Mouse (Mus musculus) embryonic stem cell, embryonic (primary cell): ENCODE results near the gene Rnf169.

Experiments used
- CTCF ChIA-PET, 4 experiments: fragments of 300-600 bp in 2 of 4; fragments of 350-600 bp in 2 of 4; sonication (Branson Sonifier 250); formaldehyde crosslinking; loops; one replicate each; lab custom pipeline; 2022; ENCODE audit warnings: inconsistent platforms in 2 of 4; lab: Charles Lee
- POLR2A ChIA-PET, 4 experiments: fragments of 300-600 bp in 2 of 4; fragments of 350-600 bp in 2 of 4; sonication (Branson Sonifier 250); formaldehyde crosslinking; loops; one replicate each; lab custom pipeline; 2022; ENCODE audit warnings: antibody characterized with exemption in 4 of 4, inconsistent platforms in 1 of 4; lab: Charles Lee

Gene Rnf169

GRCm38 (mm10) chr7:99940669-99941068 lies 39.6 kb downstream of the Rnf169 start:
- POLR2A ChIA-PET = interaction anchor here in 1 of 4 experiments (0.9 kb wide), 1 partner anchor 9 kb away, joined by 4 read pairs; no protein-coding TSS in a partner anchor
- CTCF ChIA-PET = no interaction called here

DNA sequence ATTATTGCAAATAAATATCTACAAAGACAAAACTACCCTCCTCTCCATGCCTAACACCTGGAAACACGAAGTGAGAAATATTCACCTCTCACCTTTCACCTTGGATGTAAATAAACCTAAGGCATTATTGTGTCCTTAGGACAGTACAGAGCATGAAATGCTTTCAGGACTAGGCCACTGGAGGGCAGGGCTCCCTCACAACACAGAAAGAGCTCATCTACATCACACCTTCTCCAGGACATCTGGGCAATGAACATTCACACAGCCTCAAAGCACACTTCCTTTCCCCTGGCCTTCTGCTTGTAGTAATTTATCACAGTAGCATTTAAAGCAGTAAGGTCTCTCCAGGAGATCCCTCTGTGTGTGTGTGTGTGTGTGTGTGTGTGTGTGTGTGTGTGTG lies 44.5 kb downstream of the Rnf169 start:
- CTCF ChIA-PET = interaction anchor here in 1 of 4 experiments (0.6 to 1.2 kb wide), 4 partner anchors 30 to 187 kb away, joined by 3 to 5 read pairs (median 4); no protein-coding TSS in a partner anchor
- POLR2A ChIA-PET = interaction anchor here in 2 of 4 experiments (0.7 to 1.3 kb wide), 6 partner anchors 8 to 44 kb away, joined by 3 to 6 read pairs (median 4); partner anchors contain the start of gene Rnf169 (in 2 of the 2)

DNA sequence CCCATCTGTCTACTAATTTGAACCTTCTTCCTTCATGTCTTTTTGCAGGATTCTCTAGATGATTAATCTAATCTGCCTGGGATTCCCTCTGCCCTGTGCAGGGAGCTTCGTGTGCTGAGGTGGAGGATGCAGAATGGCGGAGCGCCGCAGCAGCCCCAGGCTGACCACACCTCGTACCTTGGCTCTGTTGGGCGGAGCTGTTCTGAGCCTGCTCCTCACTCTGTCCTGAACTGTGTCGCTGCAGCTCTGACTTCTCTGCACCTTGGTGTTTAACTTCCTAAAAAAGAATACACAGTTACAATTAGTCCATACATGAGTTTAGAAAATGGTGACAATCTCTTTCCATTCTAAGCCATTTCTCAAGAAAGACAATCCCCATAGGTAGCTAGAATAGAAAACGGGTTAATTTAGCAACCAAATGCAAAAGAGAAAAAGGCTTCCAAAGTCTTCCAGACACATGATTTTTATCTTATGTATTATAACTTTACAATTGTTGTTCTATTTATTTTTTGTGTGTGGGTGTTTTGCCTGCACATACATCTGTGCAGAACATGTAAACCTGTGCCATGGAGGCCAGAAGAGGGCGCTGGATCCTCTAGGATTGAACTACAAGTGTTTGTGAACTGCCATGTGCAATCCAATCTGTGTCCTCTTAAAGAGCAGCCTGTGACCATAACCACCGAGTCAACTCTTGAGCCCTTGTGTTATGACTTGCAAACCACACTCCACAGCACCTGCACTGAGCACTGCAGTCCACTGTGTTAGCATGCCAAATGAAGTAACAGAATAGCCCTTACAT lies 53.1 kb downstream of the Rnf169 start:
- CTCF ChIA-PET = interaction anchor here in 3 of 4 experiments (0.8 to 3.0 kb wide), 11 partner anchors 9 to 77 kb away, joined by 3 to 16 read pairs (median 5); partner anchors contain the start of gene Rnf169 (in 2 of the 3)

GRCm38 (mm10) chr7:99920416-99920815 lies 59.8 kb downstream of the Rnf169 start:
- POLR2A ChIA-PET = interaction anchor here in 2 of 4 experiments (0.6 to 1.5 kb wide), 5 partner anchors 8 to 90 kb away, joined by 3 to 4 read pairs (median 3); no protein-coding TSS in a partner anchor
- CTCF ChIA-PET = interaction anchor here in 2 of 4 experiments (0.5 to 1.5 kb wide), 4 partner anchors 44 to 221 kb away, joined by 3 to 4 read pairs (median 4); no protein-coding TSS in a partner anchor

More for the DNA sequence above, 53.1 kb downstream of the Rnf169 start:
- POLR2A ChIA-PET = interaction anchor here in 3 of 4 experiments (0.6 to 1.7 kb wide), 8 partner anchors 44 to 1235 kb away, joined by 3 to 7 read pairs (median 4); partner anchors contain the start of gene Rnf169 (in 2 of the 3)

DNA sequence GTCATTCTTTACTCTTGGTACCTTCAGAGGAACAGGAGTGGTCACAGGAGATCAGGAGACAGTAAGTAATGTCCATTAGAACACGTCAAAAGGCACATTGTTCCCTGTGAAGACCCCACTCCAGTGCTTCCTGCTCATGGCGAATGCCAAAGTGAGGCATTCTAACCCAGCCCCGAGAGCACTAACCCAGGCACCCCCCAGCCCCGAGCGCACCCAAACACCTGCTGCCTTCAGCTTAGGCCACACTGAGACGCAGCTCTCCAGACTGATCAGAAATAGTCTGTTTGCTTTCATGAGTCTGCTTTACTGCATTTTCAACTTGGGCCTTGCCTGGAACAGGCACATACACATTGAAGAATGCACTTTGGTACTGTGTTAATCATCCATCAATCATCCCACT lies 60.3 kb downstream of the Rnf169 start:
- POLR2A ChIA-PET = interaction anchor here in 1 of 4 experiments (1.3 to 1.5 kb wide), 3 partner anchors 8 to 42 kb away, joined by 3 to 4 read pairs (median 3); no protein-coding TSS in a partner anchor
- CTCF ChIA-PET = interaction anchor here in 2 of 4 experiments (0.5 to 1.5 kb wide), 3 partner anchors 43 to 220 kb away, joined by 3 to 4 read pairs (median 3); no protein-coding TSS in a partner anchor

GRCm38 (mm10) chr7:99919164-99919563 lies 61.1 kb downstream of the Rnf169 start:
- ChIA-PET POLR2A (interaction anchor here in 2 of 4 experiments (0.6 to 0.9 kb wide), 3 partner anchors 16 to 336 kb away, joined by 3 read pairs; no protein-coding TSS in a partner anchor), CTCF (interaction anchor here in 1 of 4 experiments (3.4 kb wide), 1 partner anchor 9 kb away, joined by 16 read pairs; no protein-coding TSS in a partner anchor)

- CTCF ChIA-PET = interaction anchor here (0.7 to 3.4 kb wide), 24 partner anchors 8 to 491 kb away, joined by 3 to 16 read pairs (median 4); partner anchors contain the start of gene Rnf169 (in 1 of the 4)
- POLR2A ChIA-PET = interaction anchor here in 2 of 4 experiments (0.7 to 1.6 kb wide), 6 partner anchors 13 to 417 kb away, joined by 3 to 5 read pairs (median 4); partner anchors contain the start of gene Pold3 (in 1 of the 2)
Observed at GRCm38 (mm10) chr7:99917320-99917844, 62.9 kb downstream of the Rnf169 start.

DNA sequence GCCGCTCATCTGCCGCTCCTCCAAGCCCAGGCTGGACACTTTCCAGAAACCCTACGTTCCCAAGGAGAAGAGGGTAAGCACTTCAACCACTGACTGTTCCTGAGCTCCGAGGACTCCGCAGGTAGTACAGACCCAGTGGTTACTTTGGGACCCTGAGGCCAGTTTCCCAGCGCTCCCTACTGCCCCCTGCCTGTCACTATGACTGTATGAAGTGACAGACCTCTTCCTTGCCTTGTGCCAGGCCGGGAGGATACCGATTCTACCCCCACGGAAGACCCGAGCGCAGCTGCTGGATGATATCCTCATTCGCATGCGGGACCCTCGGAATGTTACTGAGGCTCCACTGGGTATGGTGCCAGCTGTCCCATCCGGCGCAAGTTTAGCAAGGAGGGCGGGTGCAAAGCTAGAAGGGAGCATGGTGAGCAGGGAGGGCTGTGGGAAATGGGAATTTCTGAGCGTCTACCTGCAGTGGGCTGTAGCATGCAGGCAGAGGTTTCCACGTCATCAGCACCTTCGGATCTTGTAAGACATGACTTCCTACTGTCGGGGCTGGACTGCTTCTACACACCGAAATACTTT lies 63.4 kb downstream of the Rnf169 start:
- CTCF ChIA-PET = interaction anchor here (0.5 to 3.4 kb wide), 37 partner anchors 8 to 491 kb away, joined by 3 to 16 read pairs (median 3); partner anchors contain the start of gene Rnf169 (in 1 of the 4)
- POLR2A ChIA-PET = interaction anchor here in 3 of 4 experiments (0.7 to 1.6 kb wide), 12 partner anchors 9 to 433 kb away, joined by 3 to 6 read pairs (median 4); partner anchors contain the start of genes Pold3 (in 1 of the 3), Rnf169 (in 1 of the 3) and Rps3 (in 1 of the 3)

DNA sequence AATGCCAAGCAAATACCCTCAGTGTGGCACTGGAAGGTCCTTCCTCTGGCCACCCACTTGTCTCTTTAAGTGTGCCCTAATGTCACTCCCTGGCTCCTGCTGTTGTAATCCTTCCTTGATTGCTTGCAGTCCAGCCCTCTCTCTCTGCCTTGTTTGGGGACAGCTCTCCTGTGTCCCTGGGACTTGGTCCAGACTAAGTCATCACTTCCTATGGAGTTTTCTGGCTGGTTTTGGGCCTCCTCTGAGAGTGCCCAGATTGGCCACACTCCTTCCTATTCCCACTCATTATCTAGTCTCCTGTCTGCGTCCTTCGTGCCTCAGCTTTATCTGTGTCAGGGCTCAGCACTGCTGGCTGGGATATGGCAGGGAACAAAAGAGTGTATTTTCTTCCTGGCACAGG lies 64.7 kb downstream of the Rnf169 start:
- ChIA-PET CTCF (interaction anchor here in 2 of 4 experiments (1.3 to 2.2 kb wide), 2 partner anchors 102 to 290 kb away, joined by 3 to 6 read pairs; no protein-coding TSS in a partner anchor), POLR2A (interaction anchor here in 2 of 4 experiments (0.5 to 1.3 kb wide), 3 partner anchors 9 to 555 kb away, joined by 3 read pairs; no protein-coding TSS in a partner anchor)

GRCm38 (mm10) chr7:99914316-99914715 lies 65.9 kb downstream of the Rnf169 start:
- POLR2A ChIA-PET = interaction anchor here in 1 of 4 experiments (0.6 to 1.0 kb wide), 2 partner anchors 10 to 599 kb away, joined by 3 to 5 read pairs; no protein-coding TSS in a partner anchor
- CTCF ChIA-PET = no interaction called here

DNA sequence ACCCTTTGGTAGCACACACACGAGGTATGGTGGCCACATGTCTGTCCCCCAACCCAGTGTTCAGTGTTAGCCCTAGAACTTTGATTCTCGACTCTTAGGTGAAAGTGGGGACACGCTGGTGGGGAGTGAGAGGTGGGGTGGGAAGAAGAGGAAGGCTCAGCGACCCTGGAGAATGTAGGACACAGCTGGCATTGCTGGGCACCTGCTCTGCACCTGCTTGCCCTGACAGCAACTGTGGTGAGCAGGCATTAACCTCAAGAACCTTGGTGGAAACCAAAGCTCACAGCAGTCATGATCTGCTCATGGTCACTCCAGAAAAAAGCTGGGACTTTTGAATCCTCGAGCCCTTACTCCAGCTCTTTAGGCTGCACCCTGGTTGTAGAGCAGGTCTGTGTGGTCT lies 69.2 kb downstream of the Rnf169 start:
- CTCF ChIA-PET = interaction anchor here in 3 of 4 experiments (0.6 to 1.2 kb wide), 4 partner anchors 9 to 411 kb away, joined by 3 to 4 read pairs (median 4); no protein-coding TSS in a partner anchor
- POLR2A ChIA-PET = interaction anchor here in 1 of 4 experiments (1.3 to 1.6 kb wide), 2 partner anchors 16 to 248 kb away, joined by 3 to 4 read pairs; partner anchors contain the start of gene Lipt2

GRCm38 (mm10) chr7:99907463-99907862 lies 72.8 kb downstream of the Rnf169 start:
- CTCF ChIA-PET = interaction anchor here in 3 of 4 experiments (1.0 to 2.3 kb wide), 5 partner anchors 9 to 248 kb away, joined by 3 to 9 read pairs (median 3); no protein-coding TSS in a partner anchor

GRCm38 (mm10) chr7:99906346-99906745 lies 73.9 kb downstream of the Rnf169 start:
- POLR2A ChIA-PET = interaction anchor here in 1 of 4 experiments (0.7 to 1.4 kb wide), 3 partner anchors 9 to 1110 kb away, joined by 3 to 4 read pairs (median 3); no protein-coding TSS in a partner anchor
- CTCF ChIA-PET = interaction anchor here in 1 of 4 experiments (1.1 kb wide), 1 partner anchor 10 kb away, joined by 5 read pairs; no protein-coding TSS in a partner anchor

More at GRCm38 (mm10) chr7:99907463-99907862, 72.8 kb downstream of the Rnf169 start:
- POLR2A ChIA-PET = interaction anchor here in 2 of 4 experiments (0.6 to 1.4 kb wide), 3 partner anchors 9 to 73 kb away, joined by 3 to 4 read pairs (median 3); no protein-coding TSS in a partner anchor

GRCm38 (mm10) chr7:99904421-99905005 lies 75.7 kb downstream of the Rnf169 start:
- ChIA-PET CTCF (interaction anchor here (0.6 to 1.8 kb wide), 6 partner anchors 12 to 256 kb away, joined by 3 to 8 read pairs (median 4); no protein-coding TSS in a partner anchor), POLR2A (interaction anchor here in 2 of 4 experiments (0.6 to 2.0 kb wide), 7 partner anchors 9 to 1258 kb away, joined by 3 to 5 read pairs (median 3); partner anchors contain the start of gene Xrra1 (in 1 of the 2))

DNA sequence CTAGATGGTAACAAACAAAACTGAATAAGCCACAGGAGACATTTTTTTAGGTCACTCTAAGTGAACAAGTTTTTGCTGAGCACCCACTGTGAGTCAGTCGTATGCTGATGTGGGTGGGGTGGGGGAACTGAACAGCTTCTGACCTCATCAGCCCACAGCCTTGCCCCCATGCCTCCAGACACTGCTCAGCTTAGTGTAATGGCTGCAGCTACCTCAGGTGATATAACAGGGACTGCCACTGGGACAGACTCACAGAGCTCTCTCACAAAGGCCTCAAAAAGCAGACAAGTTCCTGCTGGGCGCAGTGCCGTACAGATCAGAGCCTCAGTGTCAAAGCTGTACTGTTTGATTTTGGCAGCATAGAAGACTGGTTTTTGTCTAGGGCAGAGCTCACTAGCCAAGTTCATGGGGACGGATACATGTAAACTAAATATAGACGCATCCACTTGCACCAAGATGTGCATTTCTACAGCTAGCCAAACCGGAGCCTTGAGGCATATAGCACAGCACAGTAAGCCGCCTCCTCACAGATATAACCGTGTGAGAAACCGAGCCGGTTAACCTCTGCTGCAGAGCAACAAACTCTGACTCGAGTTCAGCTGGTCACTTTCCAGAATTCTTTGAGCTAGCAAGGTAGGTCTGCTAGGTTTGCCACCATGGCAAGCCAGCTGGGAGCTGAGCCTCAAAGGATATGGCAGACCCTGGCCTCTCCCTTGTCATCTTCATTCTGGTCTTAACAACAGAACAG lies 77.2 kb downstream of the Rnf169 start:
- POLR2A ChIA-PET = interaction anchor here in 3 of 4 experiments (0.6 to 2.0 kb wide), 9 partner anchors 14 to 421 kb away, joined by 3 to 5 read pairs (median 3); partner anchors contain the start of gene Xrra1 (in 1 of the 3)
- CTCF ChIA-PET = interaction anchor here in 3 of 4 experiments (0.6 to 2.5 kb wide), 7 partner anchors 10 to 657 kb away, joined by 3 to 6 read pairs (median 5); no protein-coding TSS in a partner anchor
